Mouse (Mus musculus) megakaryocyte, embryonic 14.5 days (primary cell): Measurements from ENCODE around the gene Ahnak. TPM values are rescaled to one million over a fixed set of nuclear protein-coding genes. Genes with fewer than 3 reads are reported as not detected.
"Not testable (repeated sequence)": the region's sequence is repeated elsewhere in the genome, so short reads cannot be mapped to it uniquely, and the experiment has no call there.

Experiments
- H3K27me3 ChIP-seq: replicated peaks from 2 replicates; pipeline ENCODE3; 2012; ENCODE audit warnings: inconsistent platforms
- H3K36me3 ChIP-seq: replicated peaks from 2 replicates; pipeline ENCODE3; 2012; ENCODE audit warnings: low read length, inconsistent platforms, mixed read lengths
- H3K4me1 ChIP-seq: 2 replicates; pipeline ENCODE4 v1.6.1; 2012; ENCODE audit warnings: inconsistent platforms
- H3K4me3 ChIP-seq: replicated peaks from 2 replicates; pipeline ENCODE3; 2012; ENCODE audit warnings: moderate library complexity, mild to moderate bottlenecking, inconsistent platforms
- H3K9me3 ChIP-seq: 2 replicates; pipeline ENCODE4 v1.6.1; 2012; ENCODE audit warnings: inconsistent platforms
- FLI1 ChIP-seq: IDR thresholded peaks from 2 replicates; pipeline ENCODE4 v1.6.1; 2012; ENCODE audit warnings: low read length, inconsistent platforms, mixed read lengths
- GATA1 ChIP-seq: IDR thresholded peaks from 3 replicates; pipeline ENCODE4 v1.6.1; 2012; ENCODE audit warnings: mixed read lengths, low read length, inconsistent platforms, borderline replicate concordance
- polyA plus RNA-seq: library from polyadenylated mRNA; stranded (reverse); fragments of >175 nt; gene quantifications from 2 replicates; pipeline ENCODE4 v1.2.3, GENCODE M21; 2012; ENCODE audit warnings: low replicate concordance; ENCODE audit not compliant: insufficient read depth

Ahnak gene
- polyA plus RNA-seq, 1 experiment = 28.7 TPM

- no peak for TF ChIP-seq GATA1
- no peak for TF ChIP-seq FLI1
- Histone ChIP-seq H3K4me1 (peaks cover 51% of the 10 kb centered on the region), H3K4me3 (peak overlapping the region; percentile 65), H3K27me3 (no peaks in the 10 kb centered on the region), H3K9me3 (peaks cover 8% of the 10 kb centered on the region), H3K36me3 (peaks cover 11% of the 10 kb centered on the region)
Measured at GRCm38 (mm10) chr19:9050294-9051229, 61.5 kb downstream of the Ahnak start.

- not testable (repeated sequence) for H3K27me3 ChIP-seq, H3K9me3 ChIP-seq, H3K4me3 ChIP-seq
- Histone ChIP-seq H3K4me1 (peaks cover 58% of the 10 kb centered on the region), H3K36me3 (peaks cover 11% of the 10 kb centered on the region)
Measured at GRCm38 (mm10) chr19:9051985-9052384, 62.9 kb downstream of the Ahnak start.

- peaks cover 8% of the 10 kb centered on the region for H3K9me3 ChIP-seq
- peak overlapping the region; percentile 67 for H3K4me3 ChIP-seq
- no peaks in the 10 kb centered on the region for H3K27me3 ChIP-seq
- H3K4me1 ChIP-seq = peaks cover 62% of the 10 kb centered on the region
- no peak for TF ChIP-seq GATA1
- TF ChIP-seq FLI1 = no peak
- peaks cover 11% of the 10 kb centered on the region for H3K36me3 ChIP-seq
Measured at GRCm38 (mm10) chr19:9052803-9053431, 63.8 kb downstream of the Ahnak start.

- peaks cover 80% of the 10 kb centered on the region for H3K4me1 ChIP-seq
- H3K27me3 ChIP-seq = no peaks in the 10 kb centered on the region
- H3K9me3 ChIP-seq = no peaks in the 10 kb centered on the region
- peaks cover 1% of the 10 kb centered on the region for H3K36me3 ChIP-seq
- no peak overlapping the region for H3K4me3 ChIP-seq
- TF ChIP-seq FLI1 (no peak), GATA1 (no peak)
Measured at GRCm38 (mm10) chr19:9055153-9055552, 66.1 kb downstream of the Ahnak start.

- Histone ChIP-seq H3K36me3 (no peaks in the 10 kb centered on the region), H3K4me1 (peaks cover 79% of the 10 kb centered on the region), H3K9me3 (no peaks in the 10 kb centered on the region), H3K4me3 (no peak overlapping the region), H3K27me3 (no peaks in the 10 kb centered on the region)
- TF ChIP-seq FLI1 = no peak
- TF ChIP-seq GATA1 = no peak
Measured at GRCm38 (mm10) chr19:9055703-9056355, 66.7 kb downstream of the Ahnak start.

- peaks cover 86% of the 10 kb centered on the region for H3K4me1 ChIP-seq
- no peak overlapping the region for H3K4me3 ChIP-seq
- TF ChIP-seq GATA1 (no peak), FLI1 (no peak)
- H3K36me3 ChIP-seq = no peaks in the 10 kb centered on the region
- H3K9me3 ChIP-seq = no peaks in the 10 kb centered on the region
- no peaks in the 10 kb centered on the region for H3K27me3 ChIP-seq
Measured at GRCm38 (mm10) chr19:9057679-9058078, 68.6 kb downstream of the Ahnak start.

- no peak overlapping the region for H3K4me3 ChIP-seq
- H3K36me3 ChIP-seq = no peaks in the 10 kb centered on the region
- no peaks in the 10 kb centered on the region for H3K27me3 ChIP-seq
- no peaks in the 10 kb centered on the region for H3K9me3 ChIP-seq
- TF ChIP-seq GATA1 = no peak
- TF ChIP-seq FLI1 = no peak
- peaks cover 86% of the 10 kb centered on the region for H3K4me1 ChIP-seq
Measured at GRCm38 (mm10) chr19:9058331-9058884, 69.3 kb downstream of the Ahnak start.

- Histone ChIP-seq H3K4me1 (peaks cover 84% of the 10 kb centered on the region), H3K4me3 (no peak overlapping the region), H3K9me3 (no peaks in the 10 kb centered on the region), H3K27me3 (no peaks in the 10 kb centered on the region), H3K36me3 (no peaks in the 10 kb centered on the region)
- TF ChIP-seq GATA1 (no peak), FLI1 (no peak)
Measured at GRCm38 (mm10) chr19:9058944-9059343, 69.9 kb downstream of the Ahnak start.

- H3K27me3 ChIP-seq = no peaks in the 10 kb centered on the region
- peaks cover 86% of the 10 kb centered on the region for H3K4me1 ChIP-seq
- TF ChIP-seq GATA1 = no peak
- TF ChIP-seq FLI1 = no peak
- no peaks in the 10 kb centered on the region for H3K36me3 ChIP-seq
- H3K4me3 ChIP-seq = no peak overlapping the region
- H3K9me3 ChIP-seq = no peaks in the 10 kb centered on the region
Measured at GRCm38 (mm10) chr19:9059391-9059790, 70.3 kb downstream of the Ahnak start.

- no peaks in the 10 kb centered on the region for H3K36me3 ChIP-seq
- H3K4me1 ChIP-seq = peaks cover 86% of the 10 kb centered on the region
- TF ChIP-seq GATA1 (no peak), FLI1 (no peak)
- H3K27me3 ChIP-seq = no peaks in the 10 kb centered on the region
- no peaks in the 10 kb centered on the region for H3K9me3 ChIP-seq
- H3K4me3 ChIP-seq = no peak overlapping the region
Measured at GRCm38 (mm10) chr19:9060103-9060502, 71.0 kb downstream of the Ahnak start.
